Mouse (Mus musculus): Measurements from ENCODE around the gene Htatip2.

- no peak for TF ChIP-seq GATA1 (IDR thresholded peaks at IDR 0.05; ENCODE audit: low read length)
- TF ChIP-seq TAL1 (IDR thresholded peaks at IDR 0.05; ENCODE audit: low read length) = no peak
Measured at GRCm38 (mm10) chr7:49709381-49710021, 49.4 kb upstream of the Htatip2 start.

Measured in erythroblast, embryonic 14.5 days (primary cell).